Mouse (Mus musculus) intestine, embryonic 16.5 days (tissue): ENCODE measurements around the gene Pnliprp2. TPM values are rescaled to one million over a fixed set of nuclear protein-coding genes. Genes with fewer than 3 reads are reported as not detected.

Experiments used
- ATAC-seq: fragments of 200-750 bp; cut with Nextera tagmentation; 2 replicates; pipeline ENCODE4 v1.8.0; 2017; ENCODE audit warnings: moderate TSS enrichment, moderate library complexity
- H3K27ac ChIP-seq: fragments of 300-500 bp; sonication (generic); 2 replicates; pipeline ENCODE4 v1.5.1; 2014; ENCODE audit warnings: mild to moderate bottlenecking, low read length
- H3K27me3 ChIP-seq: fragments of 300-500 bp; sonication (generic); replicated peaks from 2 replicates; pipeline ENCODE4 v1.6.1; 2014; ENCODE audit warnings: low read length, control low read depth, mixed read lengths; ENCODE audit not compliant: control insufficient read depth, insufficient read depth
- H3K36me3 ChIP-seq: fragments of 300-500 bp; sonication (generic); 2 replicates; pipeline ENCODE4 v1.6.1; 2014; ENCODE audit warnings: low read length, control low read depth; ENCODE audit not compliant: control insufficient read depth, insufficient read depth
- H3K4me1 ChIP-seq: fragments of 300-500 bp; sonication (generic); 2 replicates; pipeline ENCODE4 v1.6.1; 2014; ENCODE audit warnings: low read length, control low read depth, mixed read lengths; ENCODE audit not compliant: control insufficient read depth, insufficient read depth
- H3K4me2 ChIP-seq: fragments of 300-500 bp; sonication (generic); 2 replicates; pipeline ENCODE4 v1.6.1; 2014; ENCODE audit warnings: low read depth, low read length, control low read depth
- H3K4me3 ChIP-seq: fragments of 300-500 bp; sonication (generic); 2 replicates; pipeline ENCODE4 v1.5.1; 2014; ENCODE audit warnings: mild to moderate bottlenecking, low read length
- H3K9ac ChIP-seq: fragments of 300-500 bp; sonication (generic); 2 replicates; pipeline ENCODE4 v1.6.1; 2014; ENCODE audit warnings: low read depth, low read length
- H3K9me3 ChIP-seq: fragments of 300-500 bp; sonication (generic); 2 replicates; pipeline ENCODE4 v1.6.1; 2016; ENCODE audit warnings: low read length, control low read depth; ENCODE audit not compliant: control insufficient read depth
- WGBS: fragments of 180-500 bp; shearing (Covaris S2); extraction: QIAGEN DNeasy Blood & Tissue Kit; methylation state at CpG from one replicate; pipeline ENCODE4 v1.1.7; 2014; 5-methylcytosine and 5-hydroxymethylcytosine counted together
- polyA plus RNA-seq: library from polyadenylated mRNA; unstranded; fragments of >200 nt; fragmentation: Nextera tagmentation; extraction: Ambion mirVana; gene quantifications from 2 replicates; pipeline ENCODE4 v1.2.1, GENCODE M21; 2015

Gene Pnliprp2
- polyA plus RNA-seq, 1 experiment from 2014 or later: 13.6 TPM

GRCm38 (mm10) chr19:58815179-58815922 lies 55.8 kb downstream of the Pnliprp2 start:
- Histone ChIP-seq H3K36me3 (no peaks in the 10 kb centered on the region), H3K9me3 (no peaks in the 10 kb centered on the region), H3K4me3 (no peak overlapping the region), H3K4me2 (no peak overlapping the region), H3K9ac (no peak overlapping the region), H3K27ac (no peak overlapping the region), H3K4me1 (0 out of 2 replicates have a peak, but pooled peaks cover 4% of the 10 kb centered on the region), H3K27me3 (no peaks in the 10 kb centered on the region)
- 82% methylated on average over 13 of the region's 13 CpGs for WGBS
- ATAC-seq: no peak

GRCm38 (mm10) chr19:58816453-58817041 lies 57.0 kb downstream of the Pnliprp2 start:
- H3K36me3 ChIP-seq: no peaks in the 10 kb centered on the region
- WGBS: 60% methylated on average over 17 of the region's 17 CpGs
- H3K9ac ChIP-seq: no peak overlapping the region
- ATAC-seq: peak; percentile 64; the same call in 1 of the 2 replicates
- H3K4me2 ChIP-seq: no peak overlapping the region
- H3K4me1 ChIP-seq: 0 out of 2 replicates have a peak, but pooled peaks cover 4% of the 10 kb centered on the region
- no peaks in the 10 kb centered on the region for H3K27me3 ChIP-seq
- no peak overlapping the region for H3K4me3 ChIP-seq
- no peaks in the 10 kb centered on the region for H3K9me3 ChIP-seq
- H3K27ac ChIP-seq: 0 out of 2 replicates have a peak overlapping the region, but pooled peaks have one; percentile 28

- no peak overlapping the region for H3K27ac ChIP-seq
- no peak for ATAC-seq
- WGBS: 78% methylated on average over 11 of the region's 11 CpGs
These were observed 57.9 kb downstream of the Pnliprp2 start for GRCm38 (mm10) chr19:58817398-58817797.

GRCm38 (mm10) chr19:58818571-58819415 lies 59.3 kb downstream of the Pnliprp2 start:
- Histone ChIP-seq H3K9me3 (no peaks in the 10 kb centered on the region), H3K9ac (no peak overlapping the region), H3K4me3 (no peak overlapping the region), H3K4me1 (0 out of 2 replicates have a peak, but pooled peaks cover 4% of the 10 kb centered on the region), H3K27me3 (no peaks in the 10 kb centered on the region), H3K36me3 (no peaks in the 10 kb centered on the region), H3K4me2 (no peak overlapping the region), H3K27ac (no peak overlapping the region)
- WGBS: 65% methylated on average over 14 of the region's 14 CpGs
- no peak for ATAC-seq

More at GRCm38 (mm10) chr19:58817398-58817797, 57.9 kb downstream of the Pnliprp2 start:
- Histone ChIP-seq H3K4me1 (0 out of 2 replicates have a peak, but pooled peaks cover 4% of the 10 kb centered on the region), H3K27me3 (no peaks in the 10 kb centered on the region), H3K36me3 (no peaks in the 10 kb centered on the region), H3K4me3 (no peak overlapping the region), H3K4me2 (no peak overlapping the region), H3K9ac (no peak overlapping the region), H3K9me3 (no peaks in the 10 kb centered on the region)

- Histone ChIP-seq H3K9me3 (no peaks in the 10 kb centered on the region), H3K4me1 (no peaks in the 10 kb centered on the region), H3K4me3 (no peak overlapping the region), H3K27ac (no peak overlapping the region), H3K36me3 (no peaks in the 10 kb centered on the region), H3K4me2 (no peak overlapping the region), H3K27me3 (no peaks in the 10 kb centered on the region), H3K9ac (no peak overlapping the region)
- no peak for ATAC-seq
- 65% methylated on average over 20 of the region's 20 CpGs for WGBS
These were observed 63.1 kb downstream of the Pnliprp2 start for GRCm38 (mm10) chr19:58822454-58823200.

- no peaks in the 10 kb centered on the region for H3K27me3 ChIP-seq
- H3K4me3 ChIP-seq: no peak overlapping the region
- H3K27ac ChIP-seq: no peak overlapping the region
- H3K4me1 ChIP-seq: no peaks in the 10 kb centered on the region
- H3K9ac ChIP-seq: no peak overlapping the region
- WGBS: 78% methylated on average over 3 of the region's 3 CpGs
- no peaks in the 10 kb centered on the region for H3K9me3 ChIP-seq
- no peak overlapping the region for H3K4me2 ChIP-seq
- no peak for ATAC-seq
- no peaks in the 10 kb centered on the region for H3K36me3 ChIP-seq
These were observed 63.8 kb downstream of the Pnliprp2 start for GRCm38 (mm10) chr19:58823301-58823700.

- Histone ChIP-seq H3K9ac (no peak overlapping the region), H3K4me2 (no peak overlapping the region), H3K27ac (no peak overlapping the region), H3K27me3 (no peaks in the 10 kb centered on the region), H3K4me1 (no peaks in the 10 kb centered on the region), H3K36me3 (no peaks in the 10 kb centered on the region), H3K9me3 (no peaks in the 10 kb centered on the region), H3K4me3 (no peak overlapping the region)
- 81% methylated on average over 1 of the region's 1 CpGs for WGBS
- no peak for ATAC-seq
These were observed 64.8 kb downstream of the Pnliprp2 start for GRCm38 (mm10) chr19:58824316-58824715.
